Mouse (Mus musculus) liver, embryonic 14.5 days (tissue): ENCODE data around the gene BC030867. TPM values are rescaled to one million over a fixed set of nuclear protein-coding genes. Genes with fewer than 3 reads are reported as not detected.

Experiments used
- ATAC-seq: fragments of 200-750 bp; cut with Nextera tagmentation; 2 replicates; pipeline ENCODE4 v1.8.0; 2017; ENCODE audit warnings: moderate number of reproducible peaks, mild to moderate bottlenecking, moderate library complexity; ENCODE audit not compliant: insufficient read depth
- DNase-seq, 3 experiments: peaks; one replicate each; pipeline ENCODE4 v3.0.0-alpha.2; 2012 to 2013; ENCODE audit warnings: low read depth in 3 of 3, low spot score in 3 of 3
- H3K27ac ChIP-seq: fragments of 300-500 bp; sonication (generic); 2 replicates; pipeline ENCODE4 v1.5.1; 2014; ENCODE audit warnings: moderate library complexity, mild to moderate bottlenecking, control low read depth, inconsistent platforms
- H3K27me3 ChIP-seq: fragments of 300-500 bp; sonication (generic); 2 replicates; pipeline ENCODE4 v1.6.1; 2014; ENCODE audit warnings: mild to moderate bottlenecking, low read length, moderate library complexity; ENCODE audit not compliant: control insufficient read depth, insufficient read depth
- H3K36me3 ChIP-seq: fragments of 300-500 bp; sonication (generic); replicated peaks from 2 replicates; pipeline ENCODE4 v1.6.1; 2014; ENCODE audit warnings: low read depth; ENCODE audit not compliant: control insufficient read depth, insufficient read depth
- H3K4me1 ChIP-seq, 2 experiments: fragments of 200-500 bp in 1 of 2; fragments of 300-500 bp in 1 of 2; sonication (generic) in 1 of 2; replicated peaks; 2 replicates each; pipeline ENCODE4 v1.6.1; 2012 to 2014; ENCODE audit warnings: antibody characterized with exemption in 1 of 2, inconsistent platforms in 1 of 2, low read length in 1 of 2; ENCODE audit not compliant: control insufficient read depth in 2 of 2, insufficient read depth in 2 of 2
- H3K4me2 ChIP-seq: fragments of 300-500 bp; sonication (generic); 2 replicates; pipeline ENCODE4 v1.6.1; 2014; ENCODE audit warnings: low read depth, mild to moderate bottlenecking, control low read depth, moderate library complexity
- H3K4me3 ChIP-seq, 2 experiments: fragments of 200-500 bp in 1 of 2; fragments of 300-500 bp in 1 of 2; sonication (generic) in 1 of 2; 2 replicates each; pipeline ENCODE4 v1.5.1; 2012 to 2014; ENCODE audit warnings: low read depth in 2 of 2, low read length in 2 of 2, mild to moderate bottlenecking in 2 of 2, control low read depth in 1 of 2, inconsistent platforms in 1 of 2, moderate library complexity in 1 of 2; ENCODE audit not compliant: insufficient read depth in 1 of 2
- H3K9ac ChIP-seq: fragments of 300-500 bp; sonication (generic); replicated peaks from 2 replicates; pipeline ENCODE4 v1.6.1; 2014; ENCODE audit warnings: mild to moderate bottlenecking, control low read depth, moderate library complexity
- H3K9me3 ChIP-seq: fragments of 300-500 bp; sonication (generic); 2 replicates; pipeline ENCODE4 v1.6.1; 2016; ENCODE audit warnings: low read length, mixed read lengths; ENCODE audit not compliant: control insufficient read depth
- CTCF ChIP-seq: IDR thresholded peaks from 2 replicates; pipeline ENCODE4 v1.5.1; 2016; ENCODE audit warnings: antibody characterized with exemption, low read depth, control low read depth
- EP300 ChIP-seq: IDR thresholded peaks from 2 replicates; pipeline ENCODE4 v1.6.1; 2016; ENCODE audit warnings: antibody characterized with exemption, low read depth
- WGBS: fragments of 180-500 bp; shearing (Covaris S2); extraction: QIAGEN DNeasy Blood & Tissue Kit; methylation state at CpG from one replicate; pipeline ENCODE4 v1.1.7; 2014; ENCODE audit not compliant: insufficient replicate concordance; 5-methylcytosine and 5-hydroxymethylcytosine counted together
- polyA plus RNA-seq, 2 experiments: library from polyadenylated mRNA; depleted of rRNA in 1 of 2; stranded (reverse) in 1 of 2; unstranded in 1 of 2; fragments of >200 nt; fragmentation: Nextera tagmentation in 1 of 2; extraction: Ambion mirVana in 1 of 2; gene quantifications; 2 replicates each; pipeline versions ENCODE4 v1.2.1 to v1.2.3; 2012 to 2014

The BC030867 gene
- polyA plus RNA-seq, 2 experiments = 10.8 to 11.3 TPM

DNA sequence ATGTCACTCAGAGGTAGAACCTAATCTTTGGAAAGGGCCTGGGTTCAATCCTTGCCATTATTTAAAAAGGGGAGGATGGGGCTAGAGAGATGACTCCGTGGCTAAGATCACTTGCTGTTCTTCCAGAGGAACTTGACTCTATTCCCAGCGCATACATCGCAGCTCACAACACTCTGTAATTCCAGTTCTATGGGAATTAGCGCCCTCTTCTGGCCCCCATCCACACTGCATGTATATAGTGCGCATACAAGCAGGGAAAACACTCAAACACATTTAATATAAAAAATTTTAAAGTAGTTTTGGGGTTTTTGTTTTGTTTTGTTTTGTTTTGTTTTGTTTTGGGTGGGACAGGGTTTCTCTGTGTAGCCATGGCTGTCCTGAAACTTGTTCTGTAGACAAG lies 6.8 kb upstream of the BC030867 start:
- no peaks in the 10 kb centered on the region for H3K36me3 ChIP-seq
- H3K27me3 ChIP-seq = peaks cover 10% of the 10 kb centered on the region
- H3K4me3 ChIP-seq = no peak overlapping the region
- DNase-seq (no peak), ATAC-seq (no peak)
- no peaks in the 10 kb centered on the region for H3K9me3 ChIP-seq
- H3K4me1 ChIP-seq = peaks cover 0 to 3% of the 10 kb centered on the region in 2 experiments; a peak in 1 of 4 replicates
- H3K27ac ChIP-seq = no peak overlapping the region
- no peak for TF ChIP-seq EP300
- TF ChIP-seq CTCF = peak; percentile 61
- WGBS = 52% methylated on average over 5 of the region's 5 CpGs
- no peak overlapping the region for H3K4me2 ChIP-seq
- no peak overlapping the region for H3K9ac ChIP-seq

DNA sequence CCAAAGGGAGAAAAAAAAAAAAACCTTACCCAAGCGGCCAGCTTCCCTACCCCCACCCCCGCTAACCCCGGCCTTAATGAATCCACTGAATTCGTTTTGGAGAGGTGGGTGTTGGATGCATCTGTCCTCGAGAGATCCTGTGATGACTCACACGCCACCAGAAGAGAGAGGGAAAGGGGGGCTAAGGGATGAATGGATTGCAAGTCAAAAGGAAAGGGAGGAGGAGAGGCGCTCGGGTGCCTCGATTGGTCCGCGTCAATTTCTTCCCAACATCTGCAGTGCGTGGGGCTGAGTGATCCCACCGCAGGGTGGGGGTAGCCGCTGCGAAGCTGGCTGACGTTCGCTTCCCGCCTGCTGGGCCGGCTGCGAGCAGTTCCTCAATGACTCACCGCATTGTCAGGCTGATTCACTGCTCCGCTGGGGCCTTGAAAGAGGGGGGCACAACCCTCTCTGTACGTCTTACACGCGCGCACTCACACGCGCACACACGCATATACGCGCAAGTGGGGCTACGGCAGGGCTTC lies 3.7 kb upstream of the BC030867 start:
- Histone ChIP-seq H3K4me2 (peak overlapping the region; percentile 51), H3K4me3 (peak overlapping the region in 1 of 2 experiments; percentile 23; a peak in 2 of 4 replicates), H3K4me1 (peaks cover 5 to 10% of the 10 kb centered on the region in 2 experiments), H3K27me3 (peaks cover 10% of the 10 kb centered on the region), H3K9me3 (no peaks in the 10 kb centered on the region), H3K27ac (no peak overlapping the region), H3K9ac (no peak overlapping the region; the same call in 1 of the 2 replicates), H3K36me3 (no peaks in the 10 kb centered on the region)
- TF ChIP-seq CTCF = no peak
- TF ChIP-seq EP300 = no peak
- WGBS = 2% methylated on average over 32 of the region's 32 CpGs
- DNase-seq = no peak
- no peak for ATAC-seq

DNA sequence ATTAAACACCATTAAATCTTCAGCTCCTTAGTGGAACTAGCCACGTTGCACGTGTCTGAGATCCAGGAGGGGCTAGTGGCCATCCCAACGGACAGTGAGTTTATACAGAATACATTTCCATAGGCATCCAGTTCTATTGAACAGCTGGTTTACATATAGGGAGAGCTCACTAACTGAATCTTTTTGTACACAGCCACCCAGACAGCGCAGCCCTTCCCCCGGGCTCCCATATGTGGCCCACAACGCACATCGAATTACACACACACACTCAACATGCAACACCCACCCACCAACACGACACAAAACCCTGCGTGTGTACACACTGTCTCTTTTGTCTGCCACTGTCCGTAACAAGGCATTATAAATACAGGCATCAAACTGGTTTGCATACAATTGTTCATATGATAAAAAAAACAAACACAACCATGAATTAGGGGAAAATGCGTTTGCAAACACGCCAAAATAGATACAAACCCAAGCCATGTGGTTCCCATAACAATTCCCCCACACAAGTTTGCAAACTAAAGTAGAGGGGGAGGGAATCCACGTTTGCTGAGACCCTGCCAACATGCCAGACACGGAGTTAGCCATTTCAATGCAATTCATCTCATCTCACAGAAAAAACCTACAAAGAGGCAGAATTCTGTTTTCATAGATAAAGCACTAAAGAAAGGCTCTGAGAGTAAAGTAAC lies 3.0 kb upstream of the BC030867 start:
- no peaks in the 10 kb centered on the region; the same call in 1 of the 2 replicates for H3K36me3 ChIP-seq
- ATAC-seq = no peak
- H3K4me1 ChIP-seq = peaks cover 5 to 10% of the 10 kb centered on the region in 2 experiments
- no peak overlapping the region; the same call in 1 of the 2 replicates for H3K9ac ChIP-seq
- peak overlapping the region; percentile 51 for H3K4me2 ChIP-seq
- WGBS = 56% methylated on average over 14 of the region's 14 CpGs
- H3K9me3 ChIP-seq = no peaks in the 10 kb centered on the region
- no peak overlapping the region for H3K4me3 ChIP-seq
- H3K27ac ChIP-seq = no peak overlapping the region
- DNase-seq = no peak
- H3K27me3 ChIP-seq = peaks cover 10% of the 10 kb centered on the region
- TF ChIP-seq EP300 (no peak), CTCF (no peak)

DNA sequence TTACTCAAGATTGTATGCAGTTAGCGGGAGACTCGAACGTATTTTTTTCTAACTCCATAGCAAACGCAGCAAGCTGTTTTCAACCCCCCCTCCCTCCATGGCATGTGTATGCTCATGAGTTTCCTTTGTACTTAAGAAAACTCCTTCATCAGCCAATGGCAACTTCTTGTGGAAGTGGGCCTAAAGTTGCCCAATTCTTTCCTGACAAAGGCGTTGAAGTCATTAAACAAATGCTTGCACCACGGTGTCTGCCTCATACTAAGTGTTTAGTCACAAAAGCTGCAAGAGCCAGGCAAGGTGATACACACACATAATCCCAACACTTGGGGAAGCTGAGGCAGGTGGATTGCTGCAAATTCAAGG lies 2.4 kb upstream of the BC030867 start:
- 64% methylated on average over 6 of the region's 6 CpGs for WGBS
- DNase-seq (no peak), ATAC-seq (no peak)
- no peak overlapping the region for H3K4me2 ChIP-seq
- no peak overlapping the region for H3K27ac ChIP-seq
- H3K4me3 ChIP-seq = no peak overlapping the region
- no peaks in the 10 kb centered on the region for H3K9me3 ChIP-seq
- H3K9ac ChIP-seq = no peak overlapping the region; the same call in 1 of the 2 replicates
- H3K4me1 ChIP-seq = peaks cover 5 to 10% of the 10 kb centered on the region in 2 experiments
- H3K36me3 ChIP-seq = peaks cover 5% of the 10 kb centered on the region
- TF ChIP-seq CTCF = no peak
- TF ChIP-seq EP300 = no peak
- H3K27me3 ChIP-seq = peaks cover 10% of the 10 kb centered on the region

DNA sequence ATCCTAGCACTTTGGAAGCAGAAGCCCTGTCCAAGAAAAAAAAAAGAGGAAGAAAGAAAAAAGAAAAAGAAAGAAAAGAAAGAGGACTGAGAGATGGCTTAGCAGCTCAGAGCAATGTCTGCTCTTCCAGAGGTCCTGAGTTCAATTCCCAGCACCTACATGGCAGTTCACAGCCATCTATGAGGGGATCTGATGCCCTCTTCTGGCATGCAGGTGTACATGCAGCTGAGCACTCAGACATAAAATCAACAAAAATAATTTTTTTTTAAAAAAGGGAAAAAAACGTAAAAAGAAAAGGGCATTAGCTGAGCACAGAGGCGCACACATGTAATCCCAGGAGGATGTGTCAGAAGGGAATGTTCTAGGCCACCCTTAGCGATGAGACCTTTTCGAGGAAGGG lies 1.8 kb upstream of the BC030867 start:
- no peak overlapping the region for H3K4me3 ChIP-seq
- WGBS = 74% methylated on average over 4 of the region's 4 CpGs
- ATAC-seq = no peak

More for the DNA sequence above, 1.8 kb upstream of the BC030867 start:
- no peak for DNase-seq
- Histone ChIP-seq H3K36me3 (peaks cover 6% of the 10 kb centered on the region), H3K9ac (no peak overlapping the region), H3K27ac (no peak overlapping the region), H3K9me3 (no peaks in the 10 kb centered on the region), H3K4me1 (peaks cover 5 to 10% of the 10 kb centered on the region in 2 experiments), H3K27me3 (peaks cover 10% of the 10 kb centered on the region), H3K4me2 (no peak overlapping the region)
- TF ChIP-seq CTCF (peak; percentile 51), EP300 (no peak)
